Mouse (Mus musculus) embryonic facial prominence, embryonic 10.5 days (tissue): ENCODE data around the gene Lamtor2. TPM values are rescaled to one million over a fixed set of nuclear protein-coding genes. Genes with fewer than 3 reads are reported as not detected.
A peak's percentile ranks its signal among the peaks of the same experiment; 100 is the strongest.

Source experiments
- DNase-seq: peaks from one replicate; pipeline ENCODE4 v3.0.0-alpha.2; 2017; ENCODE audit warnings: low spot score
- H3K27ac ChIP-seq: fragments of 300-500 bp; sonication (generic); replicated peaks from 2 replicates; pipeline ENCODE4 v1.5.1; 2016; ENCODE audit warnings: mild to moderate bottlenecking
- H3K27me3 ChIP-seq: fragments of 300-500 bp; sonication (generic); replicated peaks from 2 replicates; pipeline ENCODE4 v1.6.1; 2016; ENCODE audit warnings: low read depth, mild to moderate bottlenecking; ENCODE audit not compliant: poor library complexity, severe bottlenecking
- H3K36me3 ChIP-seq: fragments of 300-500 bp; sonication (generic); replicated peaks from 2 replicates; pipeline ENCODE4 v1.6.1; 2016; ENCODE audit warnings: mild to moderate bottlenecking, moderate library complexity
- H3K4me1 ChIP-seq: fragments of 300-500 bp; sonication (generic); 2 replicates; pipeline ENCODE4 v1.6.1; 2016
- H3K4me3 ChIP-seq: fragments of 300-500 bp; sonication (generic); 2 replicates; pipeline ENCODE4 v1.5.1; 2016; ENCODE audit warnings: mild to moderate bottlenecking, moderate library complexity
- H3K9me3 ChIP-seq: fragments of 300-500 bp; sonication (generic); 2 replicates; pipeline ENCODE4 v1.6.1; 2016; ENCODE audit warnings: mild to moderate bottlenecking
- WGBS: fragments of 180-500 bp; shearing (Covaris S2); methylation state at CpG from one replicate; pipeline ENCODE4 v1.1.7; 2016; 5-methylcytosine and 5-hydroxymethylcytosine counted together
- polyA plus RNA-seq: library from polyadenylated mRNA; unstranded; fragments of >200 nt; fragmentation: Nextera tagmentation; extraction: Ambion mirVana; gene quantifications from 2 replicates; pipeline ENCODE4 v1.2.1, GENCODE M21; 2016

Lamtor2 gene
- polyA plus RNA-seq, 1 experiment from 2014 or later, result 161 TPM

DNA sequence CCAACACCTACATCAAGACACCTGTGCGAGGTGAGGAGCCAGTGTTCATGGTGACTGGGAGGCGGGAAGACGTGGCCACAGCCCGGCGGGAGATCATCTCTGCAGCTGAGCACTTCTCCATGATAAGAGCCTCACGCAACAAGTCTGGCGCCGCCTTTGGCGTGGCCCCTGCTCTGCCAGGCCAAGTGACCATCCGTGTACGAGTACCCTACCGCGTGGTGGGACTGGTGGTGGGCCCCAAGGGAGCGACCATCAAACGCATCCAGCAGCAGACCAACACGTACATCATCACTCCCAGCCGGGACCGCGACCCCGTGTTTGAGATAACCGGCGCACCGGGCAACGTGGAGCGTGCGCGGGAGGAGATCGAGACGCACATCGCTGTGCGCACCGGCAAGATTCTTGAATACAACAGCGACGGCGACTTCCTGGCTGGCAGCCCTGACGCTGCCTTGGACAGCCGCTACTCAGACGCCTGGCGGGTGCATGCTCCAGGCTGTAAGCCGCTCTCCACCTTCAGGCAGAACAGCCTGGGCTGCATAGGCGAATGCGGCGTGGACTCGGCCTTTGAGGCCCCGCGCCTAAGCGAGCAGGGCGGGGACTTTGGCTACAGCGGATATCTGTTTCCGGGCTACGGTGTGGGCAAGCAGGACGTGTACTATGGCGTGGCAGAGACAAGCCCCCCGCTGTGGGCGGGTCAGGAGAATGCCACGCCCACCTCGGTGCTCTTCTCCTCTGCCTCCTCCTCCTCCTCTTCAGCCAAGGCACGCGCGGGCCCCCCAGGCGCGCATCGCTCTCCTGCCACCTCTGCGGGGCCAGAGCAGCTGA is 16.6 kb downstream of the Lamtor2 start:
- peak; percentile 86 for DNase-seq
- Histone ChIP-seq H3K36me3 (peaks cover 69% of the 10 kb centered on the region), H3K4me1 (peaks cover 74% of the 10 kb centered on the region), H3K4me3 (peak overlapping the region; percentile 82), H3K9me3 (no peaks in the 10 kb centered on the region), H3K27me3 (no peaks in the 10 kb centered on the region), H3K27ac (peak overlapping the region; percentile 100)
- WGBS, result 5% methylated on average over 64 of the region's 64 CpGs

GRCm38 (mm10) chr3:88535527-88535926 is 17.3 kb downstream of the Lamtor2 start:
- peaks cover 61% of the 10 kb centered on the region for H3K36me3 ChIP-seq
- peak overlapping the region; percentile 82 for H3K4me3 ChIP-seq
- no peaks in the 10 kb centered on the region for H3K9me3 ChIP-seq
- no peaks in the 10 kb centered on the region for H3K27me3 ChIP-seq
- peaks cover 69% of the 10 kb centered on the region for H3K4me1 ChIP-seq
- DNase-seq, result no peak
- 41% methylated on average over 4 of the region's 4 CpGs for WGBS
- peak overlapping the region; percentile 100 for H3K27ac ChIP-seq

DNA sequence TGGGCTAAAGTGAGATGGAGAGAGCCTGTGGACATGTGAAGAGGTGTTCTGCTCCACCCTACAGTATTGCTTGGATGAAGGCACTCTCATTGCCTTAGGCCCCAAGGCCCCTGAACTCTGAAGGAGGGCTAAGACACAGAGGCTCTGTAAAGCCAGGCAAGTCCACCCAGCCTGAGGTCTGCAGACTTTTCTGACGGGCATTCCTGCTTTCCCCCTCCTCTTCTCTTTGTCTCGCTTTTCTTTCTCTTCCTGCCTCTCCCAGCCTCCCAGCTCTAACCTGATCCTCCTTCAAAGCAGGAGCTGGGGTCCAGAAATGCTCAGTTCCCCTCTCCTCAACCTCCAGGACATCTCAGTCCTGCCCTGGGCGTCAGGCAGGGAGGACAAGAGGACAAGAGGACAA is 17.9 kb downstream of the Lamtor2 start:
- peak overlapping the region; percentile 82 for H3K4me3 ChIP-seq
- H3K36me3 ChIP-seq, result peaks cover 56% of the 10 kb centered on the region
- 11% methylated on average over 3 of the region's 3 CpGs for WGBS
- peak; percentile 22 for DNase-seq
- H3K27me3 ChIP-seq, result no peaks in the 10 kb centered on the region
- H3K4me1 ChIP-seq, result peaks cover 69% of the 10 kb centered on the region
- H3K9me3 ChIP-seq, result no peaks in the 10 kb centered on the region
- H3K27ac ChIP-seq, result peak overlapping the region; percentile 100

GRCm38 (mm10) chr3:88533706-88534105 is 19.2 kb downstream of the Lamtor2 start:
- H3K9me3 ChIP-seq, result no peaks in the 10 kb centered on the region
- H3K27me3 ChIP-seq, result no peaks in the 10 kb centered on the region
- peak overlapping the region; percentile 82 for H3K4me3 ChIP-seq
- peaks cover 46% of the 10 kb centered on the region for H3K36me3 ChIP-seq
- DNase-seq, result peak; percentile 72
- under 1% methylated on average over 5 of the region's 5 CpGs for WGBS
- H3K27ac ChIP-seq, result peak overlapping the region; percentile 100
- peaks cover 70% of the 10 kb centered on the region for H3K4me1 ChIP-seq

DNA sequence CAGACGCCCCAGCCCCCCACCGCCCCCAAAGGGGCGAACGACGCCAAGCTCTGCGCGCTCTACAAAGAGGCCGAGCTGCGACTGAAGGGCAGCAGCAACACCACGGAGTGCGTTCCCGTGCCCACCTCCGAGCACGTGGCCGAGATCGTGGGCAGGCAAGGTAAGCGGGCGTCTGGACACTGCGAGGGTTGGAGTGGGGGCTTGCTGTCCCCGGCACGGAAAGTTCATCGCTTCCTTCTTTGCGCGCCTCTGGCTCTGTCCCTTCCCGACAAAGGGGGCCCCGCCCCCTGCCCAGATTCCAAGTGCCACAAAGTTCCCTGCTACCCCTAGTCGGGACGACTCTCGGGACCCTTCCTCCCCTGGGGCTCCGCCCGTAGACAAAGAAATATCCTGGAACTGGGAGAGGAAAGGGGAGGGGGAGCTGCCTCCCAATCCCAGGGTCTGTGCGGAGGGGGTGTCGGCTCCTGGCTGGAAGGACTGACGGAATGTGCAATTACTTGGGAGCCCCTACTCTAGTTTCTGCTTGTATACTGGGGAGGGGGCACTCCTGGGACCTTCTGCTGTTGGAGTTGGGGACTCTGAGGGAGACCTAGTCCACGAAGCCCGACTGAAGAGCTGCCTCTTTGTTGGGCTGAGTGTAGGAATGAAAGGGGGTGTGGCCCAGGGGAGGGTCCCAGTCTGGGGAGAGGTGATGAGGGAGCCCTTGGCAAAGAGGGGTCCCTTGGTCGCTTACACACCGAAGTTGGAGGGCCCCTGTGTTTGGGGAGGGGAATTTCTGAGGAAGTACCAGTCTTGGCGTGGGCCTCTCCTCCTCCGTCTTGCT is 20.0 kb downstream of the Lamtor2 start:
- under 1% methylated on average over 40 of the region's 40 CpGs for WGBS
- DNase-seq, result peak; percentile 81
- Histone ChIP-seq H3K9me3 (no peaks in the 10 kb centered on the region), H3K27me3 (no peaks in the 10 kb centered on the region), H3K27ac (peak overlapping the region; percentile 100), H3K36me3 (peaks cover 38% of the 10 kb centered on the region), H3K4me1 (peaks cover 70% of the 10 kb centered on the region), H3K4me3 (peak overlapping the region; percentile 82)

DNA sequence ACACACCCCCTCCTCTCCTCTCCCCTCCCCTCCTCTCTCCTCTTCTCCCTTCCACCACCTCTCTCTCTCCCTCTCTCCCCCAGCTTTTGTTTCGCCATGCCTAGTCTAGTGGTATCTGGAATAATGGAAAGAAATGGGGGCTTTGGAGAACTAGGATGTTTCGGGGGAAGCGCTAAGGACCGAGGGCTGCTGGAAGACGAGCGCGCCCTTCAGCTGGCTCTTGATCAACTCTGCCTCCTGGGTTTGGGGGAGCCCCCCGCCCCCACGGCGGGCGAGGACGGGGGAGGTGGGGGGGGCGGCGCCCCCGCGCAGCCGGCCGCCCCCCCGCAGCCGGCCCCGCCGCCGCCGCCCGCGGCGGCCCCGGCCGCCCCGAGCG is 20.6 kb downstream of the Lamtor2 start, which contains the start of gene Mex3a:
TSS of gene Mex3a (plus strand) at position 97 of the 376 bp plus-strand sequence.
- Histone ChIP-seq H3K27ac (peak within 1 kb of the TSS; percentile 100), H3K4me1 (peaks cover 70% of the 10 kb centered on the region), H3K36me3 (peaks cover 32% of the 10 kb centered on the region), H3K9me3 (no peaks in the 10 kb centered on the region), H3K4me3 (peak within 1 kb of the TSS; percentile 82), H3K27me3 (no peaks in the 10 kb centered on the region)
- no peak for DNase-seq
- WGBS, result under 1% methylated on average over 23 of the region's 31 CpGs

- WGBS, result under 1% methylated on average over 63 of the region's 63 CpGs
- H3K4me1 ChIP-seq, result peaks cover 70% of the 10 kb centered on the region
Measured at GRCm38 (mm10) chr3:88531348-88532298, 21.3 kb downstream of the Lamtor2 start.

GRCm38 (mm10) chr3:88530082-88530864 is 22.6 kb downstream of the Lamtor2 start:
- Histone ChIP-seq H3K27me3 (no peaks in the 10 kb centered on the region), H3K36me3 (peaks cover 15% of the 10 kb centered on the region), H3K4me3 (peak overlapping the region; percentile 82), H3K9me3 (no peaks in the 10 kb centered on the region), H3K4me1 (peaks cover 69% of the 10 kb centered on the region), H3K27ac (peak overlapping the region; percentile 100)
- WGBS, result 4% methylated on average over 11 of the region's 11 CpGs
- DNase-seq, result peak; percentile 65

More at GRCm38 (mm10) chr3:88531348-88532298, 21.3 kb downstream of the Lamtor2 start:
- no peaks in the 10 kb centered on the region for H3K27me3 ChIP-seq
- peak overlapping the region; percentile 100 for H3K27ac ChIP-seq
- peaks cover 25% of the 10 kb centered on the region for H3K36me3 ChIP-seq
- no peaks in the 10 kb centered on the region for H3K9me3 ChIP-seq
- peak; percentile 95 for DNase-seq
- peak overlapping the region; percentile 82 for H3K4me3 ChIP-seq

DNA sequence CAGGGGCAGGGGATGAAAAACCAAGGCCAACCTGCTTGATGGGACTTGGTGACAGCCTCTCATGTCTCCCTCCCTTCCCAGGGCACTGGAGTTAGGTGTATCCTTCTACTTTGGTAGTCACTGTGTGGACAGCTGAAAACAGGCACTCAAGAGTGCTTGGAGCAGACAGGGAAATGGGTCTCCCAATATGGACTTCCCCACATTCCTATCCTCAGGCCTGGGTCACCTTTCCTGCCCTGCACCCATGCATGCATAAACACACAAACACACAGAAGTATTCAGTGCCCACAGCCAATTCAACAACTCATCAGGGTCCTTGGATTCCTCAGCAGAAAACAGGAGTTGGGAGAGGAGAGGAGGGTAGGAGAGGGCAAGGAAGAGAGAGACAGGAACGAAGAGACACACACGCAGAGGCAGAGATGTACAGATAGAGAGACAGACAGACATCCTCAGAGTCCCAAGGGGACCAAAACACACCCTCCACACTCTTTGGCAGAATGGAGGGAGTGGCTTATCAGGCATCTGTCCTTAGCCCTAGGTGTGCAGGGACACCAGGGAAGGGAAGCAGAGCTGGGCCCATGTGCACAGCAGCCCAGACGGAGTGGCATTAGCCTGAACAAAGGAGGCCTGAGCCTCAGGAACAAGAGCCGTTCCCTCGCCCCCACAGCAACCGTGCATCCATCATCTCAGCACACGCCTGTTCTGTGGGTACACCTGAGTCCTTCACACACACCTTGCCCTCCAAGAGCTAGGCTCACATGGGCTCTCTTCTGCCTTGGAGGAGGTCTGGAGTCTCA is 23.5 kb downstream of the Lamtor2 start:
- Histone ChIP-seq H3K4me3 (peak overlapping the region; percentile 82), H3K9me3 (no peaks in the 10 kb centered on the region), H3K27me3 (no peaks in the 10 kb centered on the region), H3K27ac (peak overlapping the region; percentile 100), H3K36me3 (peaks cover 15% of the 10 kb centered on the region), H3K4me1 (peaks cover 60% of the 10 kb centered on the region)
- DNase-seq, result peak; percentile 42
- WGBS, result 27% methylated on average over 7 of the region's 7 CpGs

DNA sequence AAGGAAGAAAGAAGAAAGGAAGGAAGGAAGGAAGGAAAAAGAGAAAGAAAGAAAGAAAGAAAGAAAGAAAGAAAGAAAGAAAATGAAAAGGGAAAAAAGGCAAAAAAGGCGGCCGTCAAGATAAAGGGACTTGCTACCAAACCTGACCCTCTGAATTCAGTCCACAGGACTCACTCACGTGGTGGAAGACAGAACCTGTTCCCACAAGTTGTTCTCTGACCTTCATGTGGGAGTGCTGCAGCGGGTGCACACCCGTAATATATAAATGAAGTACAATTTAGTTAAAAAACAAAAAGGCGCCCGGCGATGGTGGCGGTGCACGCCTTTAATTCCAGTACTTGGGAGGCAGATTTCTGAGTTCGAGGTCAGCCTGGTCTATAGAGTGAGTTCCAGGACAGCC is 24.2 kb downstream of the Lamtor2 start:
- WGBS, result 87% methylated on average over 11 of the region's 11 CpGs
- Histone ChIP-seq H3K4me1 (peaks cover 54% of the 10 kb centered on the region), H3K4me3 (peak overlapping the region; percentile 82; the same call in 1 of the 2 replicates), H3K9me3 (no peaks in the 10 kb centered on the region), H3K36me3 (peaks cover 20% of the 10 kb centered on the region), H3K27me3 (no peaks in the 10 kb centered on the region), H3K27ac (peak overlapping the region; percentile 100; the same call in 1 of the 2 replicates)
- DNase-seq, result no peak
